ENCODE assay signal across 25 mouse cellular contexts in the genomic region with DNA sequence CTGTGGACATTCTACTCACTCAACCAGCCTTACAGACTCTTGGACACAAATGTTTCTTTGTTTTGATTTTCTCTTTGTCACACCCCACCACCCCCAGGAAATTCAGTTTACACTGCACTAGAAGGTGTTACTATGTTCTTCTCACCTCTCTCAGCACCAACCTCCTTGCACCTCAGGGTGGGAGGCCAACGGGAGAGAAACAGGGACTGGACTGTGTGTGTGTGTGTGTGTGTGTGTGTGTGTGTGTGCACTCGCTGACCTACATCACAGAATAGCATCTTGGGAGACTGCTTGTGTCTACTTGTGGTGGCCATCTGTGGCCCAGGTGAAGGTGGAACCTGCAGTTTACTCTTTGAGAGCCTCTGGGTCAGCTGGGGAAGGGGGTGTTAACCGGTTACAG. TPM values are rescaled to one million over a fixed set of nuclear protein-coding genes. Genes with fewer than 3 reads are reported as not detected.
"Had no signal": no experiment of that assay in that cellular context is flagged by ENCODE, and none has a peak within 500 bp of the region (broad histone marks: within the 10 kb centered on the region; RNA-seq: fewer than 3 reads in every experiment).

No protein-coding gene starts in this region.

- DNase-seq: cerebellum, adult 2 months; cerebellum, adult 8-10 months; cerebellum, adult 9-10 months; cerebellum, adult 9-11 months; cerebellum, postnatal 10 days; cerebellum, postnatal 14 days; cerebellum, postnatal 25 days; cerebellum, postnatal 36 days; embryo, embryonic 11 days; forebrain, postnatal 0 days; gastrocnemius, adult 2 months; gastrocnemius, postnatal 10 days; gastrocnemius, postnatal 14 days; gastrocnemius, postnatal 25 days; gastrocnemius, postnatal 36 days; heart, adult 18-20 months; heart, adult 2 months had no signal

- ATAC-seq: forebrain, embryonic 13.5 days; forebrain, embryonic 14.5 days; forebrain, embryonic 15.5 days; forebrain, embryonic 16.5 days; forebrain, postnatal 0 days had no signal

RNA-seq across cellular contexts. Expression of a gene that starts 24.0 kb away (rescaled TPM):
- total RNA-seq: common myeloid progenitor, adult 5-6 weeks; forebrain, postnatal 0 days; gastrocnemius, adult 2 months; gastrocnemius, adult 8-10 months; gastrocnemius, postnatal 10 days; gastrocnemius, postnatal 14 days; gastrocnemius, postnatal 25 days; gastrocnemius, postnatal 36 days; gastrocnemius, postnatal 4 days; heart, adult 18-20 months; heart, adult 2 months had no signal

RNA-seq across cellular contexts. Expression of a gene that starts 43.6 kb away (rescaled TPM):
- total RNA-seq: common myeloid progenitor, adult 5-6 weeks; gastrocnemius, adult 2 months; gastrocnemius, adult 8-10 months; gastrocnemius, postnatal 10 days; gastrocnemius, postnatal 14 days; gastrocnemius, postnatal 25 days; gastrocnemius, postnatal 36 days; gastrocnemius, postnatal 4 days; granulocyte monocyte progenitor cell, adult 5-6 weeks; heart, adult 2 months had no signal
